Mouse (Mus musculus) lung, embryonic 14.5 days (tissue): ENCODE measurements at regions not wholly inside any gene's neighbourhood (a gene's known extent, or its start where the extent isn't known, plus 50 kb on each side); places are given as distances from the start of the nearest gene placed in this dataset.

Source experiments
- ATAC-seq: fragments of 200-750 bp; cut with Nextera tagmentation; 2 replicates; pipeline ENCODE4 v1.8.0; 2017; ENCODE audit warnings: mild to moderate bottlenecking, moderate TSS enrichment, moderate library complexity; ENCODE audit not compliant: insufficient read depth
- DNase-seq: peaks from one replicate; pipeline ENCODE4 v3.0.0-alpha.2; 2015
- H3K27ac ChIP-seq: fragments of 300-500 bp; sonication (generic); 2 replicates; pipeline ENCODE4 v1.5.1; 2014; ENCODE audit warnings: low read depth, mild to moderate bottlenecking, moderate library complexity
- H3K27me3 ChIP-seq: fragments of 300-500 bp; sonication (generic); 2 replicates; pipeline ENCODE4 v1.6.1; 2014; ENCODE audit warnings: low read length, control low read depth; ENCODE audit not compliant: insufficient read depth
- H3K36me3 ChIP-seq: fragments of 300-500 bp; sonication (generic); 2 replicates; pipeline ENCODE4 v1.6.1; 2014; ENCODE audit warnings: control low read depth; ENCODE audit not compliant: insufficient read depth
- H3K4me1 ChIP-seq: fragments of 300-500 bp; sonication (generic); 2 replicates; pipeline ENCODE4 v1.6.1; 2014; ENCODE audit warnings: antibody characterized with exemption, control low read depth; ENCODE audit not compliant: insufficient read depth
- H3K4me2 ChIP-seq: fragments of 300-500 bp; sonication (generic); 2 replicates; pipeline ENCODE4 v1.6.1; 2014; ENCODE audit warnings: mild to moderate bottlenecking
- H3K4me3 ChIP-seq: fragments of 300-500 bp; sonication (generic); 2 replicates; pipeline ENCODE4 v1.5.1; 2014; ENCODE audit warnings: low read depth, low read length
- H3K9ac ChIP-seq: fragments of 300-500 bp; sonication (generic); 2 replicates; pipeline ENCODE4 v1.6.1; 2014
- H3K9me3 ChIP-seq: fragments of 300-500 bp; sonication (generic); 2 replicates; pipeline ENCODE4 v1.6.1; 2016; ENCODE audit warnings: low read depth, low read length, control low read depth
- CTCF ChIP-seq: IDR thresholded peaks from 2 replicates; pipeline ENCODE4 v1.5.1; 2016; ENCODE audit warnings: antibody characterized with exemption, low read depth
- WGBS: fragments of 180-500 bp; shearing (Covaris S2); extraction: QIAGEN DNeasy Blood & Tissue Kit; methylation state at CpG from one replicate; pipeline ENCODE4 v1.1.7; 2014; 5-methylcytosine and 5-hydroxymethylcytosine counted together

DNA sequence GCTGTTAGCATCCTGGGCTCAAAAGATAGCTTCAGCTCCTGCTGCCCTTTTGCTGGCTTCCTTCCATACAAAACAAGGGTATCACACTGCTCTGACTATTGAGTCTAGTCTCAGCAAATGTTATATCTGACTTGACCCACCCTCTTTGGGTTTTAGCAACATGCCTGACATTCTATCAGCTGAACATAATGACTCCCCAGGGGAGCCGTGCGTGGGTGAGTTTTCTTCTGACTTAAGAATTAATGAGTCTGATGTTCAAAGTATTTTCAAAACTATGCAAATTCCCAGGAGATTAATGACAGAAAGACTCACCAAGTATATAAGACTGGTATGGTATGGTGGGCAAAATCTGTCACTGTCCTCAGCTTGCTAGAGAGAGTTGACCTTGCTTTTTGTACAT, 159.0 kb downstream of the Pmp22 start:
- Histone ChIP-seq H3K36me3 (no peaks in the 10 kb centered on the region), H3K9ac (no peak overlapping the region), H3K4me1 (no peaks in the 10 kb centered on the region), H3K27me3 (no peaks in the 10 kb centered on the region), H3K27ac (no peak overlapping the region), H3K9me3 (no peaks in the 10 kb centered on the region), H3K4me2 (no peak overlapping the region), H3K4me3 (no peak overlapping the region)
- TF ChIP-seq CTCF, result no peak
- 32% methylated on average over 2 of the region's 2 CpGs for WGBS
- DNase-seq, result peak; percentile 13
- no peak for ATAC-seq

GRCm38 (mm10) chr11:63290618-63291017, 161.8 kb downstream of the Pmp22 start:
- no peaks in the 10 kb centered on the region for H3K36me3 ChIP-seq
- TF ChIP-seq CTCF, result no peak

DNA sequence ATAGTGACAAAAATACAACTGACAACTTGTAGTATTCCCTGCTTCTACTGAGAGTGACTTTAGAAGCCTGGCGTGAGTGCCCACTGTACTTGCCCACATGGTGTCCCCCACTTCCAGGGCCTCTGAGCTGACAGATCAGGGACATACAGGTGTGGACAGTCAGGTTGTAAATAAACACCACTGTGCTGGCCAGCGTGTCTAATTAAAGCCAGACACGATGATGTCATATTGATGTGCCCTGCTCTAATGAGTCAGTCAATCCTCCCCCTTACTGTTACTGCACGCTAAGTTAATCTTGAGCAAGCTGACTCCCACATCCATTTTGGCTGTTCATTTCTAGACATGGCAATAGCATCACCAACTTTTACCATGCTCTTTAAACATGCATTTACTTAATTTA, 164.7 kb downstream of the Pmp22 start:
- WGBS, result 58% methylated on average over 4 of the region's 4 CpGs
- no peaks in the 10 kb centered on the region for H3K9me3 ChIP-seq
- H3K27ac ChIP-seq, result no peak overlapping the region
- H3K9ac ChIP-seq, result no peak overlapping the region
- H3K4me3 ChIP-seq, result no peak overlapping the region
- no peaks in the 10 kb centered on the region for H3K36me3 ChIP-seq
- TF ChIP-seq CTCF, result no peak
- no peak overlapping the region for H3K4me2 ChIP-seq
- no peaks in the 10 kb centered on the region for H3K27me3 ChIP-seq
- ATAC-seq (no peak), DNase-seq (no peak)
- H3K4me1 ChIP-seq, result no peaks in the 10 kb centered on the region

More at GRCm38 (mm10) chr11:63290618-63291017, 161.8 kb downstream of the Pmp22 start:
- 81% methylated on average over 13 of the region's 13 CpGs for WGBS
- H3K27me3 ChIP-seq, result no peaks in the 10 kb centered on the region
- H3K9ac ChIP-seq, result no peak overlapping the region
- DNase-seq (no peak), ATAC-seq (no peak)
- no peak overlapping the region for H3K4me3 ChIP-seq
- no peaks in the 10 kb centered on the region for H3K4me1 ChIP-seq
- no peaks in the 10 kb centered on the region for H3K9me3 ChIP-seq
- no peak overlapping the region for H3K27ac ChIP-seq
- H3K4me2 ChIP-seq, result no peak overlapping the region

DNA sequence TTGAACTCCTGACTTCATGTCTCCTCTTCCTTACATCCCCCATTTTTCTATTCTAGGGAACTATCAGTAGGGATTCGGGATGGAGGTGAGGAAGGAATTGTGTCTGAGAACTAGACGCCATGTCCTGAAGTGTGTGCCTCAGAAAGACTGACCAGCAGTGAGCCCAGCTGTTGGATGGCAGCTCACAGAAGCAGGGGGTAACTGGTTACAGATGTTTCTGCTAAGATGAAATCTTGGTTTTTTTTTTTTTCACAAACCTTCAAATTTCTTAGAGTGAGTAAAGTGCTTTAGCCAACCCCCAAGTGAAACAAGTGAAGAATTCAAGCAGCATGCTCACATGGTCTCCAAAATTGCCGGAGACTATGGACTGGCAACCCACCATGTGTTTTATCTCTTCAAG, 165.7 kb downstream of the Pmp22 start:
- DNase-seq (no peak), ATAC-seq (no peak)
- Histone ChIP-seq H3K4me3 (no peak overlapping the region), H3K4me1 (no peaks in the 10 kb centered on the region), H3K4me2 (no peak overlapping the region), H3K36me3 (no peaks in the 10 kb centered on the region), H3K9me3 (no peaks in the 10 kb centered on the region), H3K27me3 (no peaks in the 10 kb centered on the region), H3K27ac (no peak overlapping the region), H3K9ac (no peak overlapping the region)
- WGBS, result 62% methylated on average over 3 of the region's 3 CpGs
- TF ChIP-seq CTCF, result no peak

GRCm38 (mm10) chr11:63296476-63296875, 167.7 kb downstream of the Pmp22 start:
- H3K4me3 ChIP-seq, result no peak overlapping the region
- no peaks in the 10 kb centered on the region for H3K9me3 ChIP-seq
- ATAC-seq, result no peak
- H3K27me3 ChIP-seq, result no peaks in the 10 kb centered on the region
- H3K36me3 ChIP-seq, result no peaks in the 10 kb centered on the region
- TF ChIP-seq CTCF, result no peak
- H3K27ac ChIP-seq, result no peak overlapping the region
- H3K4me2 ChIP-seq, result no peak overlapping the region
- DNase-seq, result no peak
- WGBS, result 72% methylated on average over 3 of the region's 3 CpGs
- H3K4me1 ChIP-seq, result no peaks in the 10 kb centered on the region
- no peak overlapping the region for H3K9ac ChIP-seq

GRCm38 (mm10) chr11:63299712-63300581, 171.2 kb downstream of the Pmp22 start:
- DNase-seq, result no peak
- Histone ChIP-seq H3K36me3 (no peaks in the 10 kb centered on the region), H3K4me1 (no peaks in the 10 kb centered on the region), H3K4me2 (no peak overlapping the region), H3K9me3 (no peaks in the 10 kb centered on the region), H3K27ac (no peak overlapping the region), H3K4me3 (no peak overlapping the region), H3K27me3 (no peaks in the 10 kb centered on the region), H3K9ac (no peak overlapping the region)
- TF ChIP-seq CTCF, result no peak
- ATAC-seq, result no peak
- 56% methylated on average over 14 of the region's 14 CpGs for WGBS

- no peak for ATAC-seq
- Histone ChIP-seq H3K27me3 (no peaks in the 10 kb centered on the region), H3K9me3 (no peaks in the 10 kb centered on the region), H3K4me1 (no peaks in the 10 kb centered on the region), H3K9ac (no peak overlapping the region), H3K36me3 (no peaks in the 10 kb centered on the region), H3K27ac (no peak overlapping the region), H3K4me3 (no peak overlapping the region), H3K4me2 (no peak overlapping the region)
- WGBS, result 69% methylated on average over 4 of the region's 4 CpGs
- no peak for DNase-seq
- no peak for TF ChIP-seq CTCF
These were observed 196.4 kb downstream of the Pmp22 start for GRCm38 (mm10) chr11:63325166-63325565.

DNA sequence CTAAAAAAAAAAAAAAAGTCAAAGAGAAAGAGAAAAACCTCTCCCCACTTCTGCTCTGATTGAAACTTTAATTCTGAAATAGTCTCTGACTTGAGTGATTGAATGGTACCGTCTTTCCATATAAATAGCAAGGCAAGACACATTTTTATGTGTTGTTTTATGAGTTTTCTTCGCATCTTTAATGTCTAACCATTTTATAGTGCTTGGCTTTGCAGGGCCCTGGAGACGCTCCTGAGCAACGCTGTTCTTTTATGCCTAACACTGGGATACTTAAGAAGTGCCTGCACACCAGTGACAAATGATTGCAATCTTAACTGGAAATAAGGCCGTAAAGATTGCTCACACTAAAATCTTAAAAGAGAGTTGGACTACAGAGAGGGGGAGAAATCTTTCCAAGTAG, 198.1 kb downstream of the Pmp22 start:
- no peaks in the 10 kb centered on the region for H3K36me3 ChIP-seq
- DNase-seq, result no peak
- H3K9me3 ChIP-seq, result no peaks in the 10 kb centered on the region
- no peak for ATAC-seq
- H3K27me3 ChIP-seq, result no peaks in the 10 kb centered on the region
- 65% methylated on average over 5 of the region's 5 CpGs for WGBS
- no peak overlapping the region for H3K4me3 ChIP-seq
- no peak overlapping the region for H3K9ac ChIP-seq
- H3K27ac ChIP-seq, result no peak overlapping the region
- H3K4me2 ChIP-seq, result no peak overlapping the region
- no peak for TF ChIP-seq CTCF
- H3K4me1 ChIP-seq, result no peaks in the 10 kb centered on the region
